Mouse (Mus musculus) testis, adult 2 months (tissue): Measurements from ENCODE around the gene Ctbp2.

Experiments used
- CTCF ChIP-seq: fragments of 200-500 bp; IDR thresholded peaks from 2 replicates; pipeline ENCODE4 v1.5.1; 2012; ENCODE audit warnings: low read depth, mild to moderate bottlenecking, inconsistent platforms, low read length, moderate library complexity; ENCODE audit not compliant: control insufficient read depth, insufficient read depth, insufficient replicate concordance
- POLR2A ChIP-seq: fragments of 200-500 bp; IDR thresholded peaks from 2 replicates; pipeline ENCODE4 v1.6.1; 2012; ENCODE audit warnings: low read depth, mild to moderate bottlenecking, inconsistent platforms, low read length, moderate library complexity; ENCODE audit not compliant: control insufficient read depth

- TF ChIP-seq POLR2A: no peak
- no peak for TF ChIP-seq CTCF
These were observed 86.5 kb downstream of the Ctbp2 start for GRCm38 (mm10) chr7:133037618-133038017.
